Mouse (Mus musculus) liver, embryonic 11.5 days (tissue): ENCODE measurements around the gene Trp53i13. TPM values are rescaled to one million over a fixed set of nuclear protein-coding genes. Genes with fewer than 3 reads are reported as not detected.

ENCODE experiments used
- ATAC-seq: fragments of 200-750 bp; cut with Nextera tagmentation; replicated peaks from 2 replicates; pipeline ENCODE4 v1.8.0; 2017; ENCODE audit warnings: moderate number of reproducible peaks, mild to moderate bottlenecking, moderate TSS enrichment, moderate library complexity; ENCODE audit not compliant: low FRiP score
- DNase-seq: peaks from one replicate; pipeline ENCODE4 v3.0.0-alpha.2; 2017; ENCODE audit warnings: low spot score
- H3K27ac ChIP-seq: fragments of 300-500 bp; sonication (generic); 2 replicates; pipeline ENCODE4 v1.5.1; 2014; ENCODE audit warnings: mild to moderate bottlenecking, low read depth, low read length, control low read depth
- H3K27me3 ChIP-seq: fragments of 300-500 bp; sonication (generic); replicated peaks from 2 replicates; pipeline ENCODE4 v1.6.1; 2014; ENCODE audit warnings: low read length, mixed read lengths; ENCODE audit not compliant: control insufficient read depth, insufficient read depth
- H3K36me3 ChIP-seq: fragments of 300-500 bp; sonication (generic); 2 replicates; pipeline ENCODE4 v1.6.1; 2014; ENCODE audit warnings: mild to moderate bottlenecking, low read length, moderate library complexity, mixed read lengths; ENCODE audit not compliant: control insufficient read depth, insufficient read depth
- H3K4me1 ChIP-seq: fragments of 300-500 bp; sonication (generic); replicated peaks from 2 replicates; pipeline ENCODE4 v1.6.1; 2014; ENCODE audit warnings: low read length, mixed read lengths; ENCODE audit not compliant: control insufficient read depth, insufficient read depth
- H3K4me2 ChIP-seq: fragments of 300-500 bp; sonication (generic); 2 replicates; pipeline ENCODE4 v1.6.1; 2014; ENCODE audit warnings: mild to moderate bottlenecking, control low read depth, moderate library complexity
- H3K4me3 ChIP-seq: fragments of 300-500 bp; sonication (generic); 2 replicates; pipeline ENCODE4 v1.5.1; 2014; ENCODE audit warnings: low read depth, low read length, control low read depth
- H3K9ac ChIP-seq: fragments of 300-500 bp; sonication (generic); 2 replicates; pipeline ENCODE4 v1.6.1; 2014; ENCODE audit warnings: low read depth, low read length, control low read depth
- H3K9me3 ChIP-seq: fragments of 300-500 bp; sonication (generic); 2 replicates; pipeline ENCODE4 v1.6.1; 2016; ENCODE audit warnings: low read length, inconsistent platforms, mixed read lengths; ENCODE audit not compliant: control insufficient read depth
- WGBS: fragments of 180-500 bp; shearing (Covaris S2); extraction: QIAGEN DNeasy Blood & Tissue Kit; methylation state at CpG from one replicate; pipeline ENCODE4 v1.1.7; 2014; 5-methylcytosine and 5-hydroxymethylcytosine counted together
- polyA plus RNA-seq: library from polyadenylated mRNA; unstranded; fragments of >200 nt; fragmentation: Nextera tagmentation; extraction: Ambion mirVana; gene quantifications from 2 replicates; pipeline ENCODE4 v1.2.1, GENCODE M21; 2014

Gene Trp53i13
- polyA plus RNA-seq, 1 experiment from 2014 or later: 17.9 TPM

GRCm38 (mm10) chr11:77476216-77476615 is 39.6 kb downstream of the Trp53i13 start:
- H3K4me2 ChIP-seq: no peak overlapping the region
- peaks cover 9% of the 10 kb centered on the region; the same call in 1 of the 2 replicates for H3K36me3 ChIP-seq
- no peaks in the 10 kb centered on the region; the same call in 1 of the 2 replicates for H3K27me3 ChIP-seq
- H3K4me3 ChIP-seq: no peak overlapping the region
- no peak for DNase-seq
- H3K9ac ChIP-seq: no peak overlapping the region
- 89% methylated on average over 14 of the region's 14 CpGs for WGBS
- no peaks in the 10 kb centered on the region for H3K4me1 ChIP-seq
- no peak overlapping the region for H3K27ac ChIP-seq
- no peaks in the 10 kb centered on the region for H3K9me3 ChIP-seq
- no peak for ATAC-seq

GRCm38 (mm10) chr11:77472775-77473174 is 43.0 kb downstream of the Trp53i13 start:
- Histone ChIP-seq H3K4me3 (no peak overlapping the region), H3K4me2 (no peak overlapping the region), H3K9ac (no peak overlapping the region), H3K9me3 (no peaks in the 10 kb centered on the region), H3K36me3 (peaks cover 9% of the 10 kb centered on the region; the same call in 1 of the 2 replicates), H3K27me3 (peaks cover 5% of the 10 kb centered on the region), H3K4me1 (peaks cover 2% of the 10 kb centered on the region), H3K27ac (no peak overlapping the region)
- DNase-seq: no peak
- ATAC-seq: no peak
- 88% methylated on average over 16 of the region's 16 CpGs for WGBS

- no peak for ATAC-seq
- no peaks in the 10 kb centered on the region for H3K9me3 ChIP-seq
- peaks cover 12% of the 10 kb centered on the region for H3K4me1 ChIP-seq
- H3K9ac ChIP-seq: no peak overlapping the region
- no peak overlapping the region for H3K4me2 ChIP-seq
- DNase-seq: no peak
- 74% methylated on average over 29 of the region's 29 CpGs for WGBS
- peaks cover 19% of the 10 kb centered on the region for H3K27me3 ChIP-seq
- H3K27ac ChIP-seq: no peak overlapping the region
- no peak overlapping the region for H3K4me3 ChIP-seq
- H3K36me3 ChIP-seq: peaks cover 9% of the 10 kb centered on the region; the same call in 1 of the 2 replicates
Measured at GRCm38 (mm10) chr11:77471407-77471806, 44.4 kb downstream of the Trp53i13 start.

- ATAC-seq (no peak), DNase-seq (no peak)
- no peak overlapping the region for H3K4me3 ChIP-seq
- H3K36me3 ChIP-seq: peaks cover 9% of the 10 kb centered on the region; the same call in 1 of the 2 replicates
- H3K9me3 ChIP-seq: no peaks in the 10 kb centered on the region
- H3K4me2 ChIP-seq: no peak overlapping the region
- H3K9ac ChIP-seq: no peak overlapping the region
- WGBS: 81% methylated on average over 9 of the region's 9 CpGs
- H3K27me3 ChIP-seq: peaks cover 49% of the 10 kb centered on the region
- no peak overlapping the region for H3K27ac ChIP-seq
- peaks cover 12% of the 10 kb centered on the region for H3K4me1 ChIP-seq
Measured at GRCm38 (mm10) chr11:77468397-77468796, 47.4 kb downstream of the Trp53i13 start.

DNA sequence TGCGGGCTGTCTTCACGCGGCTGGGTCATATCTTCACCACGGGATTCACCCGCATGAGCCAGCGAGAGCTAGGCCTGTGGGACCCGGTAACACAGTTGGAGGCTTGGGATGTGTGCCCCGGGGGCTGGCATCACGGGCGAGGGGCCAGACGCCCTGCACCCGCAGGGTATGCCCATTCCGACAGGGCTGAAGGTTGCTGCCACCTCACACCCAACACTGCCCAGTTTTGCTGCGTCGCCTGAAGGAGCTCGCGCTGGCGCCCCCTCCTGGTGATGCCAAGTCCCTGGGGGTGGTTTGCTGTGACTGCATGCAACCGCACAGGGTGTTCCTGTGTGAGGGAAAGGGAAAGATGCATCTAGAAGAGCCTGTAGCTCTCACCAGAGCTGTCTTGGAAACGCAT is 48.0 kb downstream of the Trp53i13 start:
- Histone ChIP-seq H3K4me3 (no peak overlapping the region), H3K4me1 (peaks cover 15% of the 10 kb centered on the region), H3K4me2 (peak overlapping the region; percentile 58), H3K9me3 (no peaks in the 10 kb centered on the region), H3K9ac (no peak overlapping the region), H3K36me3 (peaks cover 9% of the 10 kb centered on the region; the same call in 1 of the 2 replicates), H3K27ac (no peak overlapping the region), H3K27me3 (peaks cover 55% of the 10 kb centered on the region)
- DNase-seq: peak; percentile 71
- WGBS: 14% methylated on average over 20 of the region's 20 CpGs
- ATAC-seq: peak; percentile 27; the same call in 1 of the 2 replicates

GRCm38 (mm10) chr11:77467157-77467556 is 48.6 kb downstream of the Trp53i13 start:
- peak overlapping the region; percentile 58 for H3K4me2 ChIP-seq
- peaks cover 62% of the 10 kb centered on the region for H3K27me3 ChIP-seq
- H3K27ac ChIP-seq: no peak overlapping the region
- no peaks in the 10 kb centered on the region for H3K9me3 ChIP-seq
- peak overlapping the region; percentile 24 for H3K4me3 ChIP-seq
- H3K4me1 ChIP-seq: peaks cover 18% of the 10 kb centered on the region
- no peak overlapping the region for H3K9ac ChIP-seq
- WGBS: 2% methylated on average over 25 of the region's 25 CpGs
- peaks cover 6% of the 10 kb centered on the region; the same call in 1 of the 2 replicates for H3K36me3 ChIP-seq
- ATAC-seq: peak; percentile 63
- DNase-seq: peak; percentile 75

DNA sequence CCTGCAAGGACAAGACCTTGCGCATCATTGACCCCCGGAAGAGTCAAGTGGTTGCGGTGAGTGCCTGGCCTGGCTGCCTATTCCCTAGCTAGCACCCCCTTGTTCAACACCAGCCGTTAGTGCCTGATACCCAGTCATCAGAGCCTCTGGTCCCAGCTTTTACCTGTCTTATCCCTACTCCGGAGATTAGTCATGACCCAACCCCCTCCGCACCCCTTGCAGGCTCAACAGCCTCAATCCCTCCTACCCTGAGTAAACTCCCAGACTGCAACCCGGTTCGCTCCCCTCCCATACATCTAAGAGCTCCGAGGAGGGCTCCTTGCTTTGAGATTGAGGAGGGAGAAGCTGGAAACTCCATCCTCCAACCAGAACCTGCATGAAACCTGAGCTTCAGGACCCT is 49.2 kb downstream of the Trp53i13 start:
- DNase-seq (no peak), ATAC-seq (no peak)
- Histone ChIP-seq H3K9ac (no peak overlapping the region), H3K27me3 (peaks cover 68% of the 10 kb centered on the region), H3K4me3 (no peak overlapping the region; the same call in 1 of the 2 replicates), H3K27ac (no peak overlapping the region), H3K9me3 (no peaks in the 10 kb centered on the region), H3K36me3 (peaks cover 4% of the 10 kb centered on the region; the same call in 1 of the 2 replicates), H3K4me1 (peaks cover 18% of the 10 kb centered on the region), H3K4me2 (peak overlapping the region; percentile 58)
- 38% methylated on average over 9 of the region's 9 CpGs for WGBS

GRCm38 (mm10) chr11:77465111-77465510 is 50.7 kb downstream of the Trp53i13 start:
- H3K4me2 ChIP-seq: no peak overlapping the region
- no peaks in the 10 kb centered on the region for H3K9me3 ChIP-seq
- H3K27me3 ChIP-seq: peaks cover 75% of the 10 kb centered on the region
- WGBS: 62% methylated on average over 3 of the region's 3 CpGs
- DNase-seq: no peak
- no peak for ATAC-seq
- no peaks in the 10 kb centered on the region for H3K36me3 ChIP-seq
- no peak overlapping the region for H3K9ac ChIP-seq
- peaks cover 18% of the 10 kb centered on the region for H3K4me1 ChIP-seq
- H3K4me3 ChIP-seq: no peak overlapping the region
- H3K27ac ChIP-seq: no peak overlapping the region

DNA sequence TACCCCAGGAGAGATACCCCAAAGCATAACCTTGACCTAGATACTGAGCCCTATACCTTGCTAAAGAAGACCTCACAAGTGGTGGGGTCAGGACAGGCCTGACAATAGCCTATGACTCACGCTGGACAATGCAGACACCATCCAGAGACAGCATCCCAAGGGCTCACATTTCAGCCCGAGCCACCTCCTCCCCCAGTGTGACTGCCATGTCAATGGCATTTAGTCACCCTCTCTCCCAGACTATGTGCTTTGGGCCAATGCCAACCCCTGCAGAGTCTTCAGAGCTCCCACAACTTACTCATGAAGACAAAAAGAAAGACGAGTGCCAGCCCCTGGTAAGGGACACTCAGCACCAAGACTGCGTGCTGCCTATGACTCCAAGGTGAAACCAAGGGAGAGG is 51.1 kb downstream of the Trp53i13 start:
- Histone ChIP-seq H3K4me1 (peaks cover 18% of the 10 kb centered on the region), H3K4me3 (no peak overlapping the region), H3K4me2 (no peak overlapping the region), H3K9ac (no peak overlapping the region; the same call in 1 of the 2 replicates), H3K9me3 (no peaks in the 10 kb centered on the region), H3K27me3 (peaks cover 75% of the 10 kb centered on the region), H3K36me3 (no peaks in the 10 kb centered on the region), H3K27ac (no peak overlapping the region)
- DNase-seq (no peak), ATAC-seq (no peak)
- 62% methylated on average over 4 of the region's 4 CpGs for WGBS
